Mouse (Mus musculus): Measurements from ENCODE around the gene F3. TPM values are rescaled to one million over a fixed set of nuclear protein-coding genes. Genes with fewer than 3 reads are reported as not detected.

Gene F3
- polyA plus RNA-seq, 1 experiment from 2014 or later = 99.3 TPM

DNA sequence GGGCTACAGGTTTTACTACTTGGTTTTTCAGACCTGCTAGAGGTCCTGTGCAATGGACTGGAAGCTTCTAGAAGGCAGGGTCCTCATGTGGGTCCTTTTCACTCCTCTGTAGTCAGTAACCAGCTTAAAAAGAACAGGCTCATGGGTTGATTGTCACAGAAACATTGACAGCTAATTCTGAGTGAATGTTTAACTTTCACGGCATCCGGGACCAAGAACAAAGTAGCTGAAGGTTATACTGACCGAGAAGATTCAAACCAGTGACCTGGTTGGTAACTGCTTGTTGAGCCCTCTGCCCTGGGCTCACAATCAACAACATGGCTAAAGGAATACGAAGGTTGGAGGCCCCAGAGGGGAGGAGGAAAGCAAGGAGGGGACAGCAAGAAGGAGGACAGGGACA lies 38.4 kb upstream of the F3 start:
- TF ChIP-seq CTCF (IDR thresholded peaks at IDR 0.05) = no peak
- no peak for TF ChIP-seq EP300 (IDR thresholded peaks at IDR 0.05)
- no peaks in the 10 kb centered on the region for H3K4me1 ChIP-seq (ENCODE audit: insufficient read depth, low read depth, low read length)
- no peak overlapping the region for H3K4me3 ChIP-seq (ENCODE audit: low read depth, low read length)
- WGBS = 49% methylated on average over 4 of the region's 4 CpGs
- no peaks in the 10 kb centered on the region for H3K36me3 ChIP-seq (ENCODE audit: insufficient read depth, low read length)
- no peak for ATAC-seq
- no peak for DNase-seq (ENCODE audit: low spot score)
- H3K4me2 ChIP-seq (replicated peaks; ENCODE audit: low read depth, low read length) = no peak overlapping the region
- no peaks in the 10 kb centered on the region for H3K9me3 ChIP-seq (ENCODE audit: low read length)
- H3K9ac ChIP-seq (replicated peaks; ENCODE audit: low read depth) = no peak overlapping the region
- H3K27me3 ChIP-seq (replicated peaks; ENCODE audit: insufficient read depth, low read length) = no peaks in the 10 kb centered on the region
- H3K27ac ChIP-seq (ENCODE audit: low read length) = no peak overlapping the region

DNA sequence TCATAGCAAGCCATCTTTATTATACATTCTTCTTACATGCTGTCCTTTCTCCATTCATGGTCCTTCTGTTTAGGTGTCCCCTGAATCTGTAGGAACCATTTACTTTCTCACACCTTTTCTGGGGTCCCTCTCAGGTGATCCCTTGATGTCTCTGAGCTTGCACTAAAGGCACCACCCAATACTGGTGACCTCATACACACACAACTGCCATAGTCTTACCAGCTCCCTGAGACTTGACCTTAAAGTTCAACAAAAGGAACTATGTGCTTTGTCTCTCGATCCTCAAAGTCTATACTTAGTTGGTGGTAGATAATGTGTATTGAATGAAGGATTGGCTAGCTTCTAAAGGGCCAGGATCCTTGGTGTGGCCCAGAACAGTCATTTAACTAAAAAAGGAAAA lies 37.4 kb upstream of the F3 start:
- Histone ChIP-seq H3K27ac (ENCODE audit: low read length) (no peak overlapping the region), H3K4me3 (ENCODE audit: low read depth, low read length) (no peak overlapping the region), H3K36me3 (ENCODE audit: insufficient read depth, low read length) (no peaks in the 10 kb centered on the region), H3K4me2 (replicated peaks; ENCODE audit: low read depth, low read length) (no peak overlapping the region), H3K4me1 (ENCODE audit: insufficient read depth, low read depth, low read length) (no peaks in the 10 kb centered on the region), H3K9me3 (ENCODE audit: low read length) (no peaks in the 10 kb centered on the region), H3K9ac (replicated peaks; ENCODE audit: low read depth) (no peak overlapping the region), H3K27me3 (replicated peaks; ENCODE audit: insufficient read depth, low read length) (no peaks in the 10 kb centered on the region)
- no peak for TF ChIP-seq EP300 (IDR thresholded peaks at IDR 0.05)
- no peak for TF ChIP-seq CTCF (IDR thresholded peaks at IDR 0.05)
- no peak for DNase-seq (ENCODE audit: low spot score)
- WGBS = 67% methylated on average over 1 of the region's 1 CpGs
- no peak for ATAC-seq

DNA sequence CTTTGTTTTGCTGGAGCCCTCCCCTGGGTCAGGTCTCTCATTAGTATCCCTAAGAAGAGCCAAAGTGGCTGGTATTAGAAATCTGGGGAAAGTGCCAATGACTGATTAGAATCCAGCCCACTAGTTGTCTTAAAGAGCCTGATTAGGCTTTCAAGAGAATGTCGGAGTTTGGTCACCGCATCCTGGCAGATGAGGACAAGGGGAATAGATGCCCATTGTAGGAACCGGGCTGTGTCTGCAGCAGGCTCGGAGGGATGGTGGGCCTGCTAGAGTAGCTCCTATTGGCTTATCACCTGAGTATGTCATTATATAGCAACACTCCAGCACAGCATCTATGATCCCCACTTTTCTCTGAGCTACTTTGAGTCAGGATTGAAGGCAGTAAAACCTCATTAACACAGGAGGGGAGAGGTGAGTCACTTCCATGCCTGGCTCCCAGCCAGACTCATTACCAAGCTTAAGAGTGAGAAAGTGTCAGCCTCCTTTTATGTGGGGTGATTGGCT lies 36.9 kb upstream of the F3 start:
- Histone ChIP-seq H3K27ac (ENCODE audit: low read length) (no peak overlapping the region), H3K36me3 (ENCODE audit: insufficient read depth, low read length) (no peaks in the 10 kb centered on the region), H3K9ac (replicated peaks; ENCODE audit: low read depth) (no peak overlapping the region), H3K27me3 (replicated peaks; ENCODE audit: insufficient read depth, low read length) (no peaks in the 10 kb centered on the region), H3K4me3 (ENCODE audit: low read depth, low read length) (no peak overlapping the region), H3K9me3 (ENCODE audit: low read length) (no peaks in the 10 kb centered on the region), H3K4me2 (replicated peaks; ENCODE audit: low read depth, low read length) (no peak overlapping the region), H3K4me1 (ENCODE audit: insufficient read depth, low read depth, low read length) (no peaks in the 10 kb centered on the region)
- DNase-seq (ENCODE audit: low spot score) (no peak), ATAC-seq (no peak)
- 81% methylated on average over 4 of the region's 4 CpGs for WGBS
- TF ChIP-seq EP300 (IDR thresholded peaks at IDR 0.05) (no peak), CTCF (IDR thresholded peaks at IDR 0.05) (no peak)

DNA sequence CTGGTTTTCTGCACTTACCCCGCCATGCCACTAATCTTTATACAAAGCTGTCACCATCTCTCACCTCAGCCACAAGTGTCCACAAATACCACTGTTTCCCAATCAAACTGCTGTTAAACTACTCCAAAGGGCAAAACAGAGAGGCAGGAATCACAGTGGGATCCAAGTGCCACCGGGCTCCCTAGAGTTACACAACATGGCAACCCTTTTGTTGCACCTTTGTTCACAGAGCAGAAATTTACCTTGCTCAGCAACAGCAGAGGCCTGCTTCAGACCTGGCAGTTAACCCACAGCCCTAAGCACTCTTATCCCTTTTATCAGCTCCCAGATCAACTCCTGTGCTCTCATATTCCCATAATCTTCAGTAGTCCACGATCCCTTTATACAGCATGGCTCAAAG lies 35.6 kb upstream of the F3 start:
- no peaks in the 10 kb centered on the region for H3K4me1 ChIP-seq (ENCODE audit: insufficient read depth, low read depth, low read length)
- no peak overlapping the region for H3K27ac ChIP-seq (ENCODE audit: low read length)
- H3K9ac ChIP-seq (replicated peaks; ENCODE audit: low read depth) = no peak overlapping the region
- H3K4me2 ChIP-seq (replicated peaks; ENCODE audit: low read depth, low read length) = no peak overlapping the region
- H3K9me3 ChIP-seq (ENCODE audit: low read length) = no peaks in the 10 kb centered on the region
- TF ChIP-seq CTCF (IDR thresholded peaks at IDR 0.05) (no peak), EP300 (IDR thresholded peaks at IDR 0.05) (no peak)
- no peak overlapping the region for H3K4me3 ChIP-seq (ENCODE audit: low read depth, low read length)
- no peak for DNase-seq (ENCODE audit: low spot score)
- ATAC-seq = no peak
- H3K36me3 ChIP-seq (ENCODE audit: insufficient read depth, low read length) = no peaks in the 10 kb centered on the region
- 57% methylated on average over 3 of the region's 3 CpGs for WGBS
- no peaks in the 10 kb centered on the region for H3K27me3 ChIP-seq (replicated peaks; ENCODE audit: insufficient read depth, low read length)

DNA sequence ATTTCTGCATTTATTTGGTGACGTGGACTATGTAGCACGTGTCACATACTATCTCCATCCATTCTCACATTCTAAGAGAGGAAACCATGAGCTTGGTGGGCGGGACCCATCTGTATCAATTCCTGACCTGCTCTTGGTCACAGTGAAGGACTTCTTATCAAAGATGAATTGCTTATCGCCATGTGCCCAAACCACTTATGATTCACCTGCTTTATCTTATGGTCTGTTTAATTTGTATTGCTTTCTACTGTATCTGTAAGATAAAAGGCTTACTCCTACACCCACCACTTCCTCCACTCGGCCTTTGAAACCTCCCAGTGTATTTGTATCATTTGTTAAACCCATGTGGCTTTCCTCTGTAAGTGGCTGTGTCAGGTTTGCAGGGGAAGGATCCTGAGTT lies 34.3 kb upstream of the F3 start:
- ATAC-seq (no peak), DNase-seq (ENCODE audit: low spot score) (no peak)
- Histone ChIP-seq H3K4me3 (ENCODE audit: low read depth, low read length) (no peak overlapping the region), H3K9me3 (ENCODE audit: low read length) (no peaks in the 10 kb centered on the region), H3K36me3 (ENCODE audit: insufficient read depth, low read length) (no peaks in the 10 kb centered on the region), H3K27ac (ENCODE audit: low read length) (no peak overlapping the region), H3K4me1 (ENCODE audit: insufficient read depth, low read depth, low read length) (no peaks in the 10 kb centered on the region), H3K9ac (replicated peaks; ENCODE audit: low read depth) (no peak overlapping the region), H3K4me2 (replicated peaks; ENCODE audit: low read depth, low read length) (no peak overlapping the region), H3K27me3 (replicated peaks; ENCODE audit: insufficient read depth, low read length) (no peaks in the 10 kb centered on the region)
- WGBS = 54% methylated on average over 5 of the region's 5 CpGs
- TF ChIP-seq EP300 (IDR thresholded peaks at IDR 0.05) (no peak), CTCF (IDR thresholded peaks at IDR 0.05) (no peak)

DNA sequence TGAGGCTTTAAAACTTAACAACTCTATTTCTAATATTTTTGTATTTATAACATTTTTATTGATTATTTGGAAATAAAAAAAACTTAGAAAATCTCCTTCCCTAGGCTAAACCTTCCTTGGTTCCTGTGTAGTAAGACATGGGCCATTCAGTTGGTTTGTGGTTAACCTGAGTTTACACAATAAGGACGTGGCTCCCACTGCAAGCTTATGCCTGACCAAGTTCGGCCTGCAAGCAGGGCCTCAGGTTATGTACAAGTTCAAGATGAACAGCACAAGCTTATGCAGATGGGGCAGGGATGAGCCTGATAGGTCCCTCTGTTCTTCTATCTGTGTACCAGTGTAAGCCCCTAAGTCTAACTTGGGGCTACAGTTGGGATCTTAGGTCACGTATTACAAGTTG lies 33.6 kb upstream of the F3 start:
- WGBS = 79% methylated on average over 3 of the region's 3 CpGs
- TF ChIP-seq EP300 (IDR thresholded peaks at IDR 0.05) (no peak), CTCF (IDR thresholded peaks at IDR 0.05) (no peak)
- no peaks in the 10 kb centered on the region for H3K4me1 ChIP-seq (ENCODE audit: insufficient read depth, low read depth, low read length)
- H3K9me3 ChIP-seq (ENCODE audit: low read length) = no peaks in the 10 kb centered on the region
- no peak overlapping the region for H3K4me3 ChIP-seq (ENCODE audit: low read depth, low read length)
- H3K27me3 ChIP-seq (replicated peaks; ENCODE audit: insufficient read depth, low read length) = no peaks in the 10 kb centered on the region
- no peak overlapping the region for H3K27ac ChIP-seq (ENCODE audit: low read length)
- ATAC-seq (no peak), DNase-seq (ENCODE audit: low spot score) (no peak)
- no peak overlapping the region for H3K4me2 ChIP-seq (replicated peaks; ENCODE audit: low read depth, low read length)
- H3K36me3 ChIP-seq (ENCODE audit: insufficient read depth, low read length) = no peaks in the 10 kb centered on the region
- no peak overlapping the region for H3K9ac ChIP-seq (replicated peaks; ENCODE audit: low read depth)

All from lung, postnatal 0 days (tissue).